Mouse (Mus musculus) heart, adult 11 months (tissue): Measurements from ENCODE around the gene Lrch3.

Experiments
- DNase-seq: peaks from one replicate; pipeline ENCODE4 v3.0.0; 2022

The Lrch3 gene

DNA sequence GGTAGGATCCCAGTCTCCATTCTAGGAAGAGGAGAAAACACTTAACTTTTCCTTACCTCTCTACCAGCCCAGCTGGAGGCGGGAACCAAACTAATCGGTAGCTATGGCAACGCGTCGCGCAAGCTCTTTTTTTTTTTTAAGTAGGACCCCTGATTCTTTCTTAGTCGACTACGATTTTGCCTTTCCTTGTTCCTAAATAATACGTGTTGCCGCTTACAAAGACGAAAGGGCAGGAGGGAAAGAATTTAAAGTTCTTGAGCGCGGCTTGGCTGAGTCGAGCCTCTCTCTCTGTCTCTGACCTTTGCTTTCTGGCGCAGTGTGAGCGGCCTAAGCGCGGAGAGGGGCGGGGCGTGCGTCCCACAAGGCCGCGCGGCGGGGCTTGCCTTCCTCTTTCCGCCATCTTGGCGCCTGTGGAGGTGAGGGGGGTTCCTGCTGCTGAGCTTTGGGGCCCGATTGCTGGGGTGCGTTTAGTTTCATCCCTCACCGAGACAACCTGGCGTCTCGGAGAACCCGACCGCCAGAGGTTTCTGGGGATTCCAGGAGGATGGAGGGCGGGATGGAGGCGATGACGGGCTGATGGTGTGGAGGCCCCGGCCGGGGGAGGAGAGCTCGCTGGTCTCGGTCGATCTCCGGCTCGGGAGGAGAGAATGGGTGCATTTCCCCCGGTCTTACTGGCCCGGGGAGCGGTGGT lies 142.3 kb downstream of the Lrch3 start, which contains the start of the genes Iqcg and Rpl35a:
Gene Iqcg (minus strand): TSS at position 124 of the 691 bp plus-strand sequence.
Gene Rpl35a (plus strand): TSS at position 359 of the 691 bp plus-strand sequence.
- DNase-seq: peak; percentile 99

DNA sequence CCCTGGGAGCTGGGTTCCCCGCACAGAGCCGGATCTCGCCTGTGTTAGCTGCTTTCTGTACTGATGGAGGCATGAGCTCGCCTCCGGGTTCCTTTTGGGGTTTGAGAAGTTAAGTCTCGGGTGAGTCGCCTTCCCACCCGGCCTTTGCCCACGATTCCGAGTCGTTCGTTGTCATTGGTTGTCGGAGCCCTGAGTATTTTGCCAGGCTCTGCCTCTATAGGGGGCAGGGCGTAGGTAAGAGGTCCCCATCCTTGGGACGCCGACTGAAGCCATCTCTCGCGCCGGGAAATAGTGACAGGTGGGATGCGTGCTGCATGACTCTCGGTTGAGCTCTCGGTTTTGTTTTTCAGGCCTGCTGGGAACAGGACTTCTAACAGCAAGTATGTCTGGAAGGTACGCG lies 142.9 kb downstream of the Lrch3 start:
- DNase-seq: no peak

GRCm38 (mm10) chr16:33058033-33058432 lies 144.1 kb downstream of the Lrch3 start:
- peak; percentile 77 for DNase-seq

- DNase-seq: peak; percentile 50
These were observed 144.8 kb downstream of the Lrch3 start for GRCm38 (mm10) chr16:33058656-33059055.

DNA sequence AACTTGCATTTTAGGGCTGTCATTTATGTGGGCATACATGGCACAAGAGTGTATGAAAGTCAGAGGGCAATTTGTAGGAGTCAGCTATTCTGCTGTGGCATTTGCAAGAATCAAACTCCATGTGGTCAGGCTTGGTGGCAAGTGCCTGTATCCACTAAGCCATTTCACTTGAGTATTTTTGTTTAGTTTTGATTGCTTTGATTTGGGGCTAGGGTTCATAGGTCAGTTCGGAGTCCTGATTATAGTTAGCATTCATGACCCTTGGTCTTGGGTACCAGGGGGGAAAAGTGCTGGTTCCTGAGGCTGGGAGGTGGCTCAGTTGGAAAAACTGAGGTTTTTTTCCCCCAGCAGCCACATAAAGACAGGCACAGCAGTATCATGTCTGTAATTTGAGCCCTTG lies 145.6 kb downstream of the Lrch3 start:
- DNase-seq: no peak

- DNase-seq: no peak
These were observed 147.0 kb downstream of the Lrch3 start for GRCm38 (mm10) chr16:33060926-33061325.

GRCm38 (mm10) chr16:33061400-33061799 lies 147.5 kb downstream of the Lrch3 start:
- peak; percentile 23 for DNase-seq

- peak; percentile 99 for DNase-seq
These were observed 148.3 kb downstream of the Lrch3 start, which contains the start of gene Lmln for GRCm38 (mm10) chr16:33062024-33062681. Gene Lmln, plus strand, starts transcription at chr16:33062521.

GRCm38 (mm10) chr16:33062682-33063131 lies 148.8 kb downstream of the Lrch3 start:
- DNase-seq: no peak

- peak; percentile 89 for DNase-seq
These were observed 149.4 kb downstream of the Lrch3 start for GRCm38 (mm10) chr16:33063267-33063666.

DNA sequence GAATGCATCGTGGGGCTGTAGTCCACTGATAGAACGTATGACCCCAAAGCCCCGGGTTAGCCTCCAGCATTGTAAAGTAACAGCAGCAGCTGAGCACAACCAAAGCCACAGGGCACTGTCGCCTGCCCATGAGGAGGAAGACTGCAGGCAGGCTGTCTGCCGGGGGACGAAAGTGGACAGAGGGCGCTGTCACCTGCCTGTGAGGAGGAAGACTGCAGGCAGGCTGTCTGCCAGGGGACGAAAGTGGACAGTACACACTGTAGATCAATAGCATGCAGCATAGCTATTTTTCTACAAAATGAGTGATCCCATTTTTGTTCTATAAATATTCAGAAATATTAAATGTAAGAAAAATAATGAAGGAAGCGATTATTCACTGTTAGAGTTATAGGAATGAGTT lies 150.7 kb downstream of the Lrch3 start:
- no peak for DNase-seq
